Mouse (Mus musculus) stomach, postnatal 0 days (tissue): ENCODE measurements around the gene Tpst1.

ENCODE experiments used
- CTCF ChIP-seq: IDR thresholded peaks from 2 replicates; pipeline ENCODE4 v1.5.1; 2016; ENCODE audit warnings: antibody characterized with exemption, low read depth, mild to moderate bottlenecking, moderate library complexity
- EP300 ChIP-seq: optimal IDR thresholded peaks from 2 replicates; pipeline ENCODE3; 2016; ENCODE audit warnings: antibody characterized with exemption

- TF ChIP-seq EP300 (no peak), CTCF (no peak)
Observed at GRCm38 (mm10) chr5:130052510-130052909, 20.6 kb upstream of the Tpst1 start.
